In genomic region chr4:41495076-41495475, GRCm38 (mm10) we compare ENCODE assay signal across 30 mouse cellular contexts. TPM values are rescaled to one million over a fixed set of nuclear protein-coding genes. Genes with fewer than 3 reads are reported as not detected.
DNase-seq lines count a peak whose midpoint lies in the region; ATAC-seq and TF ChIP-seq lines count a peak whose summit lies in the region.
"Had no signal": no experiment of that assay in that cellular context is flagged by ENCODE, and none has a peak within 500 bp of the region (broad histone marks: within the 10 kb centered on the region; RNA-seq: fewer than 3 reads in every experiment).

No protein-coding gene starts in this region.

- H3K4me1 ChIP-seq in hindbrain, postnatal 0 days (ENCODE audit: insufficient read depth, low read length): peaks cover 11% of the 10 kb centered on the region; the same call in 1 of the 2 replicates
- H3K4me1 ChIP-seq in hindbrain, embryonic 12.5 days: peaks cover 24% of the 10 kb centered on the region
- peaks cover 27% of the 10 kb centered on the region for H3K4me1 ChIP-seq in kidney, embryonic 16.5 days (ENCODE audit: insufficient read depth, low read length)
- H3K4me1 ChIP-seq in kidney, embryonic 15.5 days: peaks cover 35% of the 10 kb centered on the region
- H3K4me1 ChIP-seq in liver, adult 2 months (ENCODE audit: control insufficient read depth, insufficient read depth, low read length): peaks cover 38% of the 10 kb centered on the region
- H3K4me1 ChIP-seq in liver, postnatal 0 days (ENCODE audit: insufficient read depth): peaks cover 24% of the 10 kb centered on the region
- H3K4me1 ChIP-seq in intestine, embryonic 16.5 days (ENCODE audit: control insufficient read depth, insufficient read depth, low read length): peaks cover 35% of the 10 kb centered on the region

- no peak overlapping the region for H3K4me3 ChIP-seq in hindbrain, postnatal 0 days (ENCODE audit: low read length)
- no peak overlapping the region for H3K4me3 ChIP-seq in hindbrain, embryonic 12.5 days
- H3K4me3 ChIP-seq in kidney, embryonic 16.5 days (ENCODE audit: low read length): no peak overlapping the region
- H3K4me3 ChIP-seq in kidney, embryonic 15.5 days (replicated peaks): no peak overlapping the region
- H3K4me3 ChIP-seq in liver, adult 2 months (ENCODE audit: insufficient read depth, low read depth, low read length): no peak overlapping the region
- H3K4me3 ChIP-seq in liver, postnatal 0 days (ENCODE audit: low read depth, low read length): no peak overlapping the region
- H3K4me3 ChIP-seq in intestine, embryonic 16.5 days (ENCODE audit: low read length): no peak overlapping the region
- H3K4me3 ChIP-seq: embryonic facial prominence, embryonic 10.5 days; embryonic facial prominence, embryonic 13.5 days; erythroblast, embryonic 14.5 days; forebrain, embryonic 10.5 days; forebrain, embryonic 13.5 days; heart, embryonic 12.5 days; heart, embryonic 15.5 days; hindbrain, embryonic 10.5 days had no signal

- H3K4me2 ChIP-seq in hindbrain, postnatal 0 days (ENCODE audit: low read depth, low read length): no peak overlapping the region
- H3K4me2 ChIP-seq in hindbrain, embryonic 12.5 days (replicated peaks): no peak overlapping the region
- H3K4me2 ChIP-seq in kidney, embryonic 16.5 days (replicated peaks; ENCODE audit: low read depth, low read length): no peak overlapping the region
- no peak overlapping the region for H3K4me2 ChIP-seq in kidney, embryonic 15.5 days
- H3K4me2 ChIP-seq in liver, postnatal 0 days (ENCODE audit: low read depth, low read length): no peak overlapping the region
- no peak overlapping the region for H3K4me2 ChIP-seq in intestine, embryonic 16.5 days (ENCODE audit: low read depth, low read length)
- H3K4me2 ChIP-seq: embryonic facial prominence, embryonic 13.5 days; forebrain, embryonic 13.5 days; heart, embryonic 12.5 days; heart, embryonic 15.5 days; hindbrain, embryonic 14.5 days had no signal

- H3K27ac ChIP-seq in hindbrain, postnatal 0 days: peak overlapping the region; percentile 55
- no peak overlapping the region for H3K27ac ChIP-seq in hindbrain, embryonic 12.5 days
- H3K27ac ChIP-seq in kidney, embryonic 16.5 days (ENCODE audit: low read length): peak overlapping the region; percentile 7; the same call in 1 of the 2 replicates
- H3K27ac ChIP-seq in kidney, embryonic 15.5 days: no peak overlapping the region
- H3K27ac ChIP-seq in liver, adult 2 months (replicated peaks; ENCODE audit: insufficient read depth, low read depth, low read length): peak overlapping the region; percentile 75
- H3K27ac ChIP-seq in liver, postnatal 0 days (ENCODE audit: low read depth): no peak overlapping the region
- H3K27ac ChIP-seq in intestine, embryonic 16.5 days (ENCODE audit: low read length): 0 out of 2 replicates have a peak overlapping the region, but pooled peaks have one; percentile 79
- H3K27ac ChIP-seq: embryonic facial prominence, embryonic 10.5 days; embryonic facial prominence, embryonic 13.5 days; forebrain, embryonic 10.5 days; forebrain, embryonic 13.5 days; heart, embryonic 15.5 days; hindbrain, embryonic 10.5 days; hindbrain, embryonic 14.5 days had no signal

- H3K9me3 ChIP-seq in hindbrain, postnatal 0 days (ENCODE audit: low read length): no peaks in the 10 kb centered on the region
- H3K9me3 ChIP-seq in hindbrain, embryonic 12.5 days (replicated peaks): no peaks in the 10 kb centered on the region
- no peaks in the 10 kb centered on the region for H3K9me3 ChIP-seq in kidney, embryonic 16.5 days (ENCODE audit: low read length)
- no peaks in the 10 kb centered on the region for H3K9me3 ChIP-seq in kidney, embryonic 15.5 days (replicated peaks)
- H3K9me3 ChIP-seq in liver, postnatal 0 days (ENCODE audit: low read length): no peaks in the 10 kb centered on the region
- no peaks in the 10 kb centered on the region for H3K9me3 ChIP-seq in intestine, embryonic 16.5 days (ENCODE audit: control insufficient read depth, low read length)
- H3K9me3 ChIP-seq: embryonic facial prominence, embryonic 10.5 days; embryonic facial prominence, embryonic 13.5 days; forebrain, embryonic 10.5 days; forebrain, embryonic 13.5 days; heart, embryonic 12.5 days; heart, embryonic 15.5 days; hindbrain, embryonic 10.5 days had no signal

- WGBS in hindbrain, postnatal 0 days: 70% methylated on average over 4 of the region's 4 CpGs
- 83% methylated on average over 4 of the region's 4 CpGs for WGBS in hindbrain, embryonic 12.5 days
- WGBS in kidney, embryonic 16.5 days: 83% methylated on average over 4 of the region's 4 CpGs
- 80% methylated on average over 4 of the region's 4 CpGs for WGBS in kidney, embryonic 15.5 days
- 58% methylated on average over 4 of the region's 4 CpGs for WGBS in liver, adult 2 months
- WGBS in liver, postnatal 0 days (ENCODE audit: insufficient replicate concordance): 63% methylated on average over 4 of the region's 4 CpGs
- 78% methylated on average over 4 of the region's 4 CpGs for WGBS in intestine, embryonic 16.5 days

- TF ChIP-seq CTCF in hindbrain, postnatal 0 days (IDR thresholded peaks at IDR 0.05; ENCODE audit: low read depth): no peak
- TF ChIP-seq CTCF in liver, adult 2 months (IDR thresholded peaks at IDR 0.05; ENCODE audit: low read depth, low read length): no peak
- TF ChIP-seq CTCF in liver, postnatal 0 days (IDR thresholded peaks at IDR 0.05; ENCODE audit: low read depth): no peak

- no peak for TF ChIP-seq EP300 in liver, postnatal 0 days (IDR thresholded peaks at IDR 0.05; ENCODE audit: low read depth)

- H3K9ac ChIP-seq in hindbrain, postnatal 0 days (replicated peaks; ENCODE audit: low read length): no peak overlapping the region
- no peak overlapping the region for H3K9ac ChIP-seq in hindbrain, embryonic 12.5 days
- no peak overlapping the region for H3K9ac ChIP-seq in kidney, embryonic 16.5 days (replicated peaks; ENCODE audit: low read length)
- H3K9ac ChIP-seq in kidney, embryonic 15.5 days: no peak overlapping the region
- no peak overlapping the region for H3K9ac ChIP-seq in liver, adult 2 months (ENCODE audit: low read depth, low read length)
- no peak overlapping the region for H3K9ac ChIP-seq in liver, postnatal 0 days (replicated peaks)
- no peak overlapping the region for H3K9ac ChIP-seq in intestine, embryonic 16.5 days (ENCODE audit: low read depth, low read length)
- H3K9ac ChIP-seq: embryonic facial prominence, embryonic 13.5 days; forebrain, embryonic 13.5 days; heart, embryonic 12.5 days; heart, embryonic 15.5 days; hindbrain, embryonic 14.5 days had no signal

- ATAC-seq in hindbrain, postnatal 0 days: no peak
- ATAC-seq in hindbrain, embryonic 12.5 days (ENCODE audit: low FRiP score): no peak
- ATAC-seq in kidney, embryonic 16.5 days (ENCODE audit: low FRiP score, low TSS enrichment): no peak
- ATAC-seq in kidney, embryonic 15.5 days (replicated peaks; ENCODE audit: low FRiP score): no peak
- ATAC-seq in liver, postnatal 0 days: no peak
- ATAC-seq in intestine, embryonic 16.5 days: no peak
- ATAC-seq in activated CD4-positive, CD25-positive, alpha-beta regulatory T cell, adult 4 months: no peak
- ATAC-seq: Patski had no signal

- H3K79me2 ChIP-seq in liver, adult 2 months (ENCODE audit: control insufficient read depth, insufficient read depth, low read length): peaks cover 21% of the 10 kb centered on the region

- H3K36me3 ChIP-seq in hindbrain, postnatal 0 days (ENCODE audit: insufficient read depth, low read length): no peaks in the 10 kb centered on the region
- no peaks in the 10 kb centered on the region for H3K36me3 ChIP-seq in hindbrain, embryonic 12.5 days
- no peaks in the 10 kb centered on the region for H3K36me3 ChIP-seq in kidney, embryonic 16.5 days (ENCODE audit: insufficient read depth, low read length)
- no peaks in the 10 kb centered on the region; the same call in 1 of the 2 replicates for H3K36me3 ChIP-seq in kidney, embryonic 15.5 days
- peaks cover 9% of the 10 kb centered on the region; the same call in 1 of the 2 replicates for H3K36me3 ChIP-seq in liver, adult 2 months (ENCODE audit: control insufficient read depth, insufficient read depth, low read length)
- no peaks in the 10 kb centered on the region for H3K36me3 ChIP-seq in liver, postnatal 0 days (replicated peaks; ENCODE audit: insufficient read depth, low read length)
- H3K36me3 ChIP-seq in intestine, embryonic 16.5 days (ENCODE audit: control insufficient read depth, insufficient read depth, low read length): peaks cover 18% of the 10 kb centered on the region
- H3K36me3 ChIP-seq: embryonic facial prominence, embryonic 10.5 days; heart, embryonic 12.5 days; heart, embryonic 15.5 days had no signal

- no peak for TF ChIP-seq POLR2A in liver, adult 2 months (IDR thresholded peaks at IDR 0.05; ENCODE audit: extremely low read depth, insufficient read depth, low read length)

- no peak for DNase-seq in hindbrain, postnatal 0 days (ENCODE audit: low spot score)
- DNase-seq in liver, adult 2 months (ENCODE audit: extremely low read depth, low read depth, low spot score): peak; percentile 65
- no peak for DNase-seq in liver, postnatal 0 days
- DNase-seq: adrenal gland, adult 2 months; adrenal gland, postnatal 14 days; B cell, adult 2 months; cerebellum, adult 8-10 months; cerebellum, postnatal 36 days; embryo, embryonic 11 days; gastrocnemius, postnatal 14 days; heart, adult 18-20 months; heart, postnatal 10 days; heart, postnatal 36 days had no signal

- H3K27me3 ChIP-seq in hindbrain, postnatal 0 days (ENCODE audit: insufficient read depth, low read length): peaks cover 8% of the 10 kb centered on the region; the same call in 1 of the 2 replicates
- H3K27me3 ChIP-seq in hindbrain, embryonic 12.5 days: peaks cover 47% of the 10 kb centered on the region
- peaks cover 32% of the 10 kb centered on the region for H3K27me3 ChIP-seq in kidney, embryonic 16.5 days (ENCODE audit: insufficient read depth, low read length)
- H3K27me3 ChIP-seq in kidney, embryonic 15.5 days: peaks cover 44% of the 10 kb centered on the region
- H3K27me3 ChIP-seq in liver, adult 2 months (ENCODE audit: control insufficient read depth, insufficient read depth, low read length): no peaks in the 10 kb centered on the region
- peaks cover 38% of the 10 kb centered on the region for H3K27me3 ChIP-seq in liver, postnatal 0 days (ENCODE audit: insufficient read depth, low read length)
- H3K27me3 ChIP-seq in intestine, embryonic 16.5 days (replicated peaks; ENCODE audit: control insufficient read depth, insufficient read depth, low read length): peaks cover 29% of the 10 kb centered on the region
- H3K27me3 ChIP-seq: Patski had no signal

RNA-seq across cellular contexts. Expression of gene AI464131, which starts 7.8 kb away (rescaled TPM):
- total RNA-seq in hindbrain, postnatal 0 days (2014; rRNA removed): 62.4 and 69.9 TPM in 2 replicates
- 22.0 and 22.9 TPM in 2 replicates for polyA plus RNA-seq in hindbrain, postnatal 0 days (2015; fragmentation: Nextera tagmentation; extraction: Ambion mirVana)
- polyA plus RNA-seq in hindbrain, embryonic 12.5 days (2016; fragmentation: Nextera tagmentation; extraction: Ambion mirVana): 10.1 and 11.9 TPM in 2 replicates
- polyA plus RNA-seq in kidney, embryonic 16.5 days (2015; fragmentation: Nextera tagmentation; extraction: Ambion mirVana): 9.3 and 9.5 TPM in 2 replicates
- 7.4 and 9.0 TPM in 2 replicates for polyA plus RNA-seq in kidney, embryonic 15.5 days (2015; fragmentation: Nextera tagmentation; extraction: Ambion mirVana)
- total RNA-seq in liver, adult 2 months (2014; rRNA removed): 15.9 and 21.7 TPM in 2 replicates
- polyA plus RNA-seq in liver, adult 2 months (2012; rRNA removed): 27.9 and 28.9 TPM in 2 replicates
- polyA plus RNA-seq in liver, postnatal 0 days (2015; fragmentation: Nextera tagmentation; extraction: Ambion mirVana): 1.8 and 2.0 TPM in 2 replicates
- 12.7 and 15.3 TPM in 2 replicates for polyA plus RNA-seq in intestine, embryonic 16.5 days (2015; fragmentation: Nextera tagmentation; extraction: Ambion mirVana)
- polyA plus RNA-seq in activated CD4-positive, CD25-positive, alpha-beta regulatory T cell, adult 4 months (2017; shearing (Covaris generic)): not detected
- polyA plus RNA-seq: erythroblast, embryonic 14.5 days had no signal

RNA-seq across cellular contexts. Expression of gene 1110017D15Rik, which starts 22.1 kb away (rescaled TPM):
- total RNA-seq in hindbrain, postnatal 0 days (2014; rRNA removed): 2.3 and 9.9 TPM in 2 replicates
- polyA plus RNA-seq in hindbrain, postnatal 0 days (2015; fragmentation: Nextera tagmentation; extraction: Ambion mirVana): 19.9 and 21.4 TPM in 2 replicates
- 11.3 and 12.9 TPM in 2 replicates for polyA plus RNA-seq in hindbrain, embryonic 12.5 days (2016; fragmentation: Nextera tagmentation; extraction: Ambion mirVana)
- polyA plus RNA-seq in kidney, embryonic 16.5 days (2015; fragmentation: Nextera tagmentation; extraction: Ambion mirVana): 0.37 and 0.57 TPM in 2 replicates
- 0.55 TPM in 1 of 2 replicates, not detected in the other for polyA plus RNA-seq in kidney, embryonic 15.5 days (2015; fragmentation: Nextera tagmentation; extraction: Ambion mirVana)
- not detected in 2 replicates for total RNA-seq in liver, adult 2 months (2014; rRNA removed)
- polyA plus RNA-seq in liver, adult 2 months (2012; rRNA removed): 0.24 TPM in 1 of 2 replicates, not detected in the other
- polyA plus RNA-seq in liver, postnatal 0 days (2015; fragmentation: Nextera tagmentation; extraction: Ambion mirVana): not detected in 2 replicates
- 0.21 TPM in 1 of 2 replicates, not detected in the other for polyA plus RNA-seq in intestine, embryonic 16.5 days (2015; fragmentation: Nextera tagmentation; extraction: Ambion mirVana)
- polyA plus RNA-seq in activated CD4-positive, CD25-positive, alpha-beta regulatory T cell, adult 4 months (2017; shearing (Covaris generic)): not detected
- total RNA-seq: CH12.LX; gastrocnemius, adult 18-20 months had no signal
- polyA plus RNA-seq: erythroblast, embryonic 14.5 days; heart, embryonic 12.5 days had no signal

RNA-seq across cellular contexts. Expression of gene Nudt2, which starts 30.1 kb away (rescaled TPM):
- total RNA-seq in hindbrain, postnatal 0 days (2014; rRNA removed): 29.2 and 40.7 TPM in 2 replicates
- polyA plus RNA-seq in hindbrain, postnatal 0 days (2015; fragmentation: Nextera tagmentation; extraction: Ambion mirVana): 68.6 and 71.6 TPM in 2 replicates
- 56.9 and 59.5 TPM in 2 replicates for polyA plus RNA-seq in hindbrain, embryonic 12.5 days (2016; fragmentation: Nextera tagmentation; extraction: Ambion mirVana)
- polyA plus RNA-seq in kidney, embryonic 16.5 days (2015; fragmentation: Nextera tagmentation; extraction: Ambion mirVana): 54.4 and 56.0 TPM in 2 replicates
- polyA plus RNA-seq in kidney, embryonic 15.5 days (2015; fragmentation: Nextera tagmentation; extraction: Ambion mirVana): 56.0 and 56.8 TPM in 2 replicates
- total RNA-seq in liver, adult 2 months (2014; rRNA removed): 33.0 and 33.9 TPM in 2 replicates
- 18.3 and 18.6 TPM in 2 replicates for polyA plus RNA-seq in liver, adult 2 months (2012; rRNA removed)
- 13.6 and 14.4 TPM in 2 replicates for polyA plus RNA-seq in liver, postnatal 0 days (2015; fragmentation: Nextera tagmentation; extraction: Ambion mirVana)
- 62.5 and 70.3 TPM in 2 replicates for polyA plus RNA-seq in intestine, embryonic 16.5 days (2015; fragmentation: Nextera tagmentation; extraction: Ambion mirVana)
- polyA plus RNA-seq in activated CD4-positive, CD25-positive, alpha-beta regulatory T cell, adult 4 months (2017; shearing (Covaris generic)): 10 to 100 TPM; 15.5 to 25.6 TPM

RNA-seq across cellular contexts. Expression of gene Kif24, which starts 30.4 kb away (rescaled TPM):
- 4.2 and 4.8 TPM in 2 replicates for total RNA-seq in hindbrain, postnatal 0 days (2014; rRNA removed)
- polyA plus RNA-seq in hindbrain, postnatal 0 days (2015; fragmentation: Nextera tagmentation; extraction: Ambion mirVana): 2.3 and 2.7 TPM in 2 replicates
- 9.5 and 9.6 TPM in 2 replicates for polyA plus RNA-seq in hindbrain, embryonic 12.5 days (2016; fragmentation: Nextera tagmentation; extraction: Ambion mirVana)
- 5.8 and 6.5 TPM in 2 replicates for polyA plus RNA-seq in kidney, embryonic 16.5 days (2015; fragmentation: Nextera tagmentation; extraction: Ambion mirVana)
- polyA plus RNA-seq in kidney, embryonic 15.5 days (2015; fragmentation: Nextera tagmentation; extraction: Ambion mirVana): 7.9 and 8.7 TPM in 2 replicates
- 0.37 and 0.94 TPM in 2 replicates for total RNA-seq in liver, adult 2 months (2014; rRNA removed)
- 0.27 and 0.43 TPM in 2 replicates for polyA plus RNA-seq in liver, adult 2 months (2012; rRNA removed)
- 2.4 and 2.5 TPM in 2 replicates for polyA plus RNA-seq in liver, postnatal 0 days (2015; fragmentation: Nextera tagmentation; extraction: Ambion mirVana)
- 4.0 TPM in 2 replicates for polyA plus RNA-seq in intestine, embryonic 16.5 days (2015; fragmentation: Nextera tagmentation; extraction: Ambion mirVana)
- 1 to 10 TPM; 2.2 to 2.5 TPM for polyA plus RNA-seq in activated CD4-positive, CD25-positive, alpha-beta regulatory T cell, adult 4 months (2017; shearing (Covaris generic))

Comparison
In these comparisons a context has a peak if more than half of its experiments do, and no peak if none do; other contexts are left out.
1. H3K27ac ChIP-seq: peak in hindbrain, postnatal 0 days (single experiment), kidney, embryonic 16.5 days (single experiment), liver, adult 2 months (single experiment) and intestine, embryonic 16.5 days (single experiment); none in hindbrain, embryonic 12.5 days (single experiment), kidney, embryonic 15.5 days (single experiment) and liver, postnatal 0 days (single experiment).